Mouse (Mus musculus): ENCODE results near the gene 1700086D15Rik.

DNA sequence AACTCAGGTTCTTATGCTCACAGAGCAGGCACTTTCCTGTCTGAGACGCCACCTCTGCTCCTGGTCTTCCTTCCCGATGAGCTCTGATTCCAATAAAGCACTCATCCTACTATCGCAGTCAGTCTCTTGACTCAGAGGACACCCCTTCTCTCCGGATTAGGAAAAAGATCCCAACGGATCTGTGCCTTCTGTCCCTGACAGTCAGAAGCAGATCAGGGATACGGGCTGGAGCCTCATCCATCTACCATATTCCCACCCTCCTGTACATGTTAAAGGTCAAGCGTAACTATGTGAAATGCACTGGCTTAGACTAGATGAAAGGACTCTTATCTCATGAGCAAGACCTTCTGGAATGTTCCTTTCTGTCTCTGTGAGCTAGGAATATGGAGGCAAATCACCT is 11.2 kb downstream of the 1700086D15Rik start:
- TF ChIP-seq CTCF (IDR thresholded peaks at IDR 0.05; ENCODE audit: borderline replicate concordance, extremely low read depth, insufficient read depth, insufficient read length) = no peak
- TF ChIP-seq POLR2A (IDR thresholded peaks at IDR 0.05; ENCODE audit: borderline replicate concordance, extremely low read depth, insufficient read depth, insufficient read length, poor library complexity, severe bottlenecking) = no peak

Measured in brain, embryonic 14.5 days (tissue).